Mouse (Mus musculus) Patski (cell line): Measurements from ENCODE around the gene Hic2. TPM values are rescaled to one million over a fixed set of nuclear protein-coding genes. Genes with fewer than 3 reads are reported as not detected.

Experiments used
- ATAC-seq: fragments of 100-300 bp; one replicate; pipeline ENCODE4 v1.8.0; 2021
- CTCF ChIA-PET: fragments of 350-600 bp; sonication (Branson Sonifier 250); formaldehyde crosslinking; loops from one replicate; lab custom pipeline; 2022; ENCODE audit warnings: inconsistent platforms; lab: Charles Lee
- POLR2A ChIA-PET: fragments of 350-600 bp; sonication (Branson Sonifier 250); formaldehyde crosslinking; loops from one replicate; lab custom pipeline; 2022; ENCODE audit warnings: antibody characterized with exemption, inconsistent platforms; lab: Charles Lee
- DNase-seq: peaks from one replicate; pipeline ENCODE4 v3.0.0-alpha.2; 2011; ENCODE audit warnings: low read depth, low spot score
- H3K27me3 ChIP-seq: fragments of 371-371 bp; one replicate; pipeline ENCODE4 v1.5.1; 2021
- CTCF ChIP-seq: fragments of 100-300 bp; IDR thresholded peaks from one replicate; pipeline ENCODE4 v1.5.1; 2021
- in situ Hi-C: fragments of 300-500 bp; cut with MboI; formaldehyde crosslinking; loops from 3 replicates; pipeline ENCODE4 v1.11.1; 2018; ENCODE audit warnings: low pct_unique_long_range_greater_than_20kb, mixed read lengths
- polyA plus RNA-seq: library from polyadenylated mRNA; unstranded; gene quantifications from one replicate; pipeline ENCODE4 v1.2.3, GENCODE M21; 2021

The Hic2 gene
- polyA plus RNA-seq, 1 experiment from 2014 or later, result 1.6 TPM

- ChIA-PET POLR2A (no interaction called here), CTCF (interaction anchor here (0.6 to 2.7 kb wide), 5 partner anchors 9 to 151 kb away, joined by 3 to 16 read pairs (median 5); partner anchors contain the start of gene Rimbp3)
- DNase-seq (no peak), ATAC-seq (no peak)
- H3K27me3 ChIP-seq, result no peaks in the 10 kb centered on the region
- no peak for TF ChIP-seq CTCF
- in situ Hi-C loops, result no loop called here
Observed at GRCm38 (mm10) chr16:17271856-17272255, 38.5 kb downstream of the Hic2 start.

DNA sequence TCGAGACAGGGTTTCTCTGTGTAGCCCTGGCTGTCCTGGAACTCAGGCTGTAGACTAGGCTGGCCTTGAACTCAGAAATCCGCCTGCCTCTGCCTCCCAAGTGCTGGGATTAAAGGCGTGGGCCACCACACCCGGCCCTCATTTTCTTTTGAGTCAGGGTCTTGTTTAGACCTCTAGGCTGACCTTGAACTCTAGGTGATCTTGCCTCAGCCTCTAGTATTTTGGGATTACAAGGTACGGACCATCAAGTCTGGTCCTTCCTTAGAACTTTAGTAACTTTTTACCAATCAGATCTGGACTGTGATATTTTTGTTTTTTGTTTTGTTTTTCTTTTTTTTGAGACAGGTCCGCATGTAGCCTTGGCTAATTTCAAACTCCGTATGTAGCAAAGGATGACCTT, 42.3 kb downstream of the Hic2 start, which contains the start of gene Tmem191c:
TSS of gene Tmem191c (plus strand) at position 357 of the 400 bp plus-strand sequence.
- ChIA-PET POLR2A (interaction anchor here (0.6 kb wide), 1 partner anchor 75 kb away, joined by 4 read pairs; no protein-coding TSS in a partner anchor), CTCF (interaction anchor here (1.1 to 1.6 kb wide), 2 partner anchors 10 to 66 kb away, joined by 6 to 24 read pairs; partner anchors contain the start of gene Rimbp3)
- no peak for TF ChIP-seq CTCF
- ATAC-seq (no peak), DNase-seq (no peak)
- H3K27me3 ChIP-seq, result no peaks in the 10 kb centered on the region
- in situ Hi-C loops, result no loop called here

DNA sequence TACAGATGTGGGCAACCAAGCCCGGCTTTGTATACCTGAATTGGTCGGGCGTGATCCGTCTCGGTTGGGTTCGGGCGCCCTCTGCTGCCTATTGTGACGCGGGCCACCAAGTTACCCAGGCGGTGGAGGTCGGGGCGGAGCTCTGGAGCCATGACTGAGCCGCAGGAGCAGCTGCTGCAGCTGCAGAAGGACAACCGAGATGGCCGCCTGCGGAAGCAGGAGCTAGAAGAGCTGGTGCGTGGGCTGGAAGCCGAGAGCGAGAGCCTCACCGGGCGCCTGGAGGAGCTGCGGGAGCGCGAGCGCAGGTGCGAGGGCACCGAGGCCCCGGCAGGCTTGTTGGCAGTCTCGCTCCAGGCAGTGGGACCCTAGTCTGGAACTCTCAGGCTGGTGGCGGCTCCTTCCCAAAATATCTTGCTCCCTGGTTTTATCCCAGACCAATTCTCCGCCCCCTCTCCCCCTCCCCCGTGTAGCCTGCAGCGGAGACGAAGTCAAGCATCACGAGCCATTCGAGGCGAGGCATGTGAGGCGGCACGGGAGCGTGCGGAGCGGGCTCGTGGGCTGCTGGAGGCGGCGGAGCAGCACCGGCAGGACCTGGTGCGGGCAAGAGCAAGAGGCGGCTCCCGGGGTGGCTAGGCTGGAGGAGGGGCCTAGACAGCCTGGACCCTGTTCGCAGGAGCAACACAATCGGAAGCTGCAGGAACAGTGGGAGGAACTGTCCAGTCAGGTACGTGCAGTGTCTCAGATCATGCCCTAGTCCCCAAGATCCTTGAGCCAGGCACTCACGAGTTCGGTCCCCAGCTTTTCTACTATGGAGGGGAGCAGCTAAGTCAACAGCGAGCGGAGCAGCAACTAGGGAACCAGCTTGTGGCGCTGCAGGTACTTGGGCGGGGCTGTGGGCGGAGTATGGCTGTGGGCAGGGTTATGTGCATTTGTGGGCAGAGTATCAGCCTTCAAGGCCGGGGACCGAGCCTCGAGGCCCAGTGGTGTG, 43.1 kb downstream of the Hic2 start:
- in situ Hi-C loops, result no loop called here
- H3K27me3 ChIP-seq, result no peaks in the 10 kb centered on the region
- POLR2A ChIA-PET, result no interaction called here
- peak; percentile 89 for ATAC-seq
- CTCF ChIA-PET, result interaction anchor here (0.6 to 1.6 kb wide), 7 partner anchors 11 to 367 kb away, joined by 3 to 24 read pairs (median 3); partner anchors contain the start of gene Rimbp3
- peak; percentile 20 for DNase-seq
- no peak for TF ChIP-seq CTCF

- ATAC-seq (no peak), DNase-seq (no peak)
- ChIA-PET CTCF (interaction anchor here (1.2 to 1.6 kb wide), 2 partner anchors 46 to 67 kb away, joined by 4 to 24 read pairs; partner anchors contain the start of gene Rimbp3), POLR2A (interaction anchor here (0.7 kb wide), 1 partner anchor 51 kb away, joined by 3 read pairs; no protein-coding TSS in a partner anchor)
- no peak for TF ChIP-seq CTCF
- in situ Hi-C loops, result no loop called here
- no peaks in the 10 kb centered on the region for H3K27me3 ChIP-seq
Observed at GRCm38 (mm10) chr16:17277342-17278211, 44.2 kb downstream of the Hic2 start.

DNA sequence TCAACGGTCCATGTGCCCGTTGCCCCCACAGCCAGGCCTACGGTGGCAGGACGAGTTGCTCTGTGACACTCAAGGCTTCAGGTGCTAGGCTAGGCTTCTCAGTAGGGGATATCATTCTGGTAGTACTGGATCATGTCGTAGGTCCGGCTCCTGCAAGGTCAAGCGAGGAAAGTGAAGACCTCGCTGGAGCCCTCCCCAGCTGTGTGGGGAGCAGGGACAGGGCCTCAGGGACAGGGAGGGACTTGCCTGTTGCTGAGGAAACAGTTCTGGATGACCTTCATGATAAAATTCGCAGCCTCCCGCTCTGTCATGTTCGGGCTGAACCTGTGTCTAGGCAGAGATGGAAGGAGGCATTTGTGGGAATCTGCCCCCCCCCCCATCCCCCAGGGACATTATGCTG, 47.1 kb downstream of the Hic2 start:
- POLR2A ChIA-PET, result no interaction called here
- DNase-seq (no peak), ATAC-seq (no peak)
- in situ Hi-C loops, result loop anchor here (5.0 kb wide), 2 partner anchors 78 to 148 kb away; partner anchors contain the start of genes Sdf2l1 and Ube2l3
- CTCF ChIA-PET, result no interaction called here
- no peak for TF ChIP-seq CTCF
- no peaks in the 10 kb centered on the region for H3K27me3 ChIP-seq

GRCm38 (mm10) chr16:17283151-17283550, 49.8 kb downstream of the Hic2 start:
- ATAC-seq (no peak), DNase-seq (no peak)
- no peaks in the 10 kb centered on the region for H3K27me3 ChIP-seq
- POLR2A ChIA-PET, result interaction anchor here (0.6 kb wide), 1 partner anchor 32 kb away, joined by 3 read pairs; no protein-coding TSS in a partner anchor
- in situ Hi-C loops, result loop anchor here (5.0 kb wide), 2 partner anchors 81 to 151 kb away; partner anchors contain the start of genes Sdf2l1 and Ube2l3
- CTCF ChIA-PET, result interaction anchor here (2.1 kb wide), 1 partner anchor 9 kb away, joined by 5 read pairs; no protein-coding TSS in a partner anchor
- TF ChIP-seq CTCF, result no peak

- in situ Hi-C loops, result no loop called here
- no peak for TF ChIP-seq CTCF
Observed at GRCm38 (mm10) chr16:17287103-17287502, 53.7 kb downstream of the Hic2 start.

GRCm38 (mm10) chr16:17291016-17291415, 57.6 kb downstream of the Hic2 start:
- ATAC-seq, result no peak
- DNase-seq, result no peak
- no peaks in the 10 kb centered on the region for H3K27me3 ChIP-seq
- CTCF ChIA-PET, result no interaction called here
- in situ Hi-C loops, result no loop called here
- no peak for TF ChIP-seq CTCF
- POLR2A ChIA-PET, result no interaction called here

More at GRCm38 (mm10) chr16:17287103-17287502, 53.7 kb downstream of the Hic2 start:
- ChIA-PET POLR2A (no interaction called here), CTCF (no interaction called here)
- ATAC-seq, result no peak
- H3K27me3 ChIP-seq, result no peaks in the 10 kb centered on the region
- DNase-seq, result no peak

GRCm38 (mm10) chr16:17292751-17293150, 59.4 kb downstream of the Hic2 start:
- TF ChIP-seq CTCF, result peak; percentile 96
- ChIA-PET POLR2A (interaction anchor here (0.6 kb wide), 1 partner anchor 74 kb away, joined by 5 read pairs; no protein-coding TSS in a partner anchor), CTCF (interaction anchor here (0.7 to 2.4 kb wide), 11 partner anchors 9 to 167 kb away, joined by 3 to 7 read pairs (median 4); partner anchors contain the start of gene Rimbp3)
- DNase-seq (no peak), ATAC-seq (no peak)
- in situ Hi-C loops, result no loop called here
- no peaks in the 10 kb centered on the region for H3K27me3 ChIP-seq
